9 mouse cellular contexts compared by ENCODE assay signal in genomic region chr5:139208871-139209684, GRCm38 (mm10). TPM values are rescaled to one million over a fixed set of nuclear protein-coding genes. Genes with fewer than 3 reads are reported as not detected.
DNase-seq lines count a peak whose midpoint lies in the region; ATAC-seq and TF ChIP-seq lines count a peak whose summit lies in the region.
"Had no signal": no experiment of that assay in that cellular context is flagged by ENCODE, and none has a peak within 500 bp of the region (broad histone marks: within the 10 kb centered on the region; RNA-seq: fewer than 3 reads in every experiment).

No protein-coding gene starts in this region.

- no peak overlapping the region for H3K4me3 ChIP-seq in hindbrain, postnatal 0 days (ENCODE audit: low read length)
- no peak overlapping the region for H3K4me3 ChIP-seq in hindbrain, embryonic 16.5 days (ENCODE audit: low read length)
- H3K4me3 ChIP-seq in stomach, embryonic 16.5 days (replicated peaks; ENCODE audit: low read length): no peak overlapping the region

- no peak for ATAC-seq in hindbrain, postnatal 0 days
- no peak for ATAC-seq in hindbrain, embryonic 16.5 days
- no peak for ATAC-seq in stomach, embryonic 16.5 days (ENCODE audit: insufficient read depth, low FRiP score)

- H3K9me3 ChIP-seq in hindbrain, postnatal 0 days (ENCODE audit: low read length): no peaks in the 10 kb centered on the region
- H3K9me3 ChIP-seq in hindbrain, embryonic 16.5 days (ENCODE audit: control insufficient read depth, low read length): no peaks in the 10 kb centered on the region
- H3K9me3 ChIP-seq in stomach, embryonic 16.5 days (replicated peaks; ENCODE audit: control insufficient read depth, low read length): no peaks in the 10 kb centered on the region

- no peaks in the 10 kb centered on the region for H3K4me1 ChIP-seq in hindbrain, postnatal 0 days (ENCODE audit: insufficient read depth, low read length)
- H3K4me1 ChIP-seq in hindbrain, embryonic 16.5 days (ENCODE audit: control insufficient read depth, insufficient read depth, low read depth, low read length): peaks cover 5% of the 10 kb centered on the region
- H3K4me1 ChIP-seq in stomach, embryonic 16.5 days (ENCODE audit: control insufficient read depth, insufficient read depth, low read length): peaks cover 3% of the 10 kb centered on the region; the same call in 1 of the 2 replicates

- no peak overlapping the region for H3K4me2 ChIP-seq in hindbrain, postnatal 0 days (ENCODE audit: low read depth, low read length)
- no peak overlapping the region for H3K4me2 ChIP-seq in hindbrain, embryonic 16.5 days (ENCODE audit: low read length)
- no peak overlapping the region for H3K4me2 ChIP-seq in stomach, embryonic 16.5 days (ENCODE audit: low read depth, low read length)

- no peak overlapping the region for H3K9ac ChIP-seq in hindbrain, postnatal 0 days (replicated peaks; ENCODE audit: low read length)
- H3K9ac ChIP-seq in hindbrain, embryonic 16.5 days (ENCODE audit: low read depth, low read length): no peak overlapping the region
- H3K9ac ChIP-seq in stomach, embryonic 16.5 days (ENCODE audit: low read length): no peak overlapping the region

- H3K27me3 ChIP-seq in hindbrain, postnatal 0 days (ENCODE audit: insufficient read depth, low read length): no peaks in the 10 kb centered on the region
- H3K27me3 ChIP-seq in hindbrain, embryonic 16.5 days (replicated peaks; ENCODE audit: control insufficient read depth, insufficient read depth, low read length): no peaks in the 10 kb centered on the region
- H3K27me3 ChIP-seq in stomach, embryonic 16.5 days (ENCODE audit: control insufficient read depth, insufficient read depth, low read length): no peaks in the 10 kb centered on the region

- intact Hi-C loops in left cerebral cortex, postnatal 36 days (cut with DNase I): no loop called here

- 80% methylated on average over 10 of the region's 10 CpGs for WGBS in hindbrain, postnatal 0 days
- 92% methylated on average over 10 of the region's 10 CpGs for WGBS in hindbrain, embryonic 16.5 days
- WGBS in stomach, embryonic 16.5 days: 81% methylated on average over 10 of the region's 10 CpGs

- TF ChIP-seq CTCF in hindbrain, postnatal 0 days (IDR thresholded peaks at IDR 0.05; ENCODE audit: low read depth): peak; percentile 62

- no peaks in the 10 kb centered on the region for H3K36me3 ChIP-seq in hindbrain, postnatal 0 days (ENCODE audit: insufficient read depth, low read length)
- H3K36me3 ChIP-seq in hindbrain, embryonic 16.5 days (ENCODE audit: control insufficient read depth, insufficient read depth, low read length): 0 out of 2 replicates have a peak, but pooled peaks cover 3% of the 10 kb centered on the region
- H3K36me3 ChIP-seq in stomach, embryonic 16.5 days (ENCODE audit: control insufficient read depth, insufficient read depth, low read length): peaks cover 5% of the 10 kb centered on the region

- no peak overlapping the region for H3K27ac ChIP-seq in hindbrain, postnatal 0 days
- no peak overlapping the region for H3K27ac ChIP-seq in hindbrain, embryonic 16.5 days (ENCODE audit: low read depth, low read length)
- peak overlapping the region; percentile 30; the same call in 1 of the 2 replicates for H3K27ac ChIP-seq in stomach, embryonic 16.5 days (ENCODE audit: low read length)

- no peak for DNase-seq in hindbrain, postnatal 0 days (ENCODE audit: low spot score)
- DNase-seq in thymus, postnatal 4 days: peak; percentile 29
- DNase-seq in thymus, postnatal 36 days: no peak
- DNase-seq in fat pad, adult 2 months (ENCODE audit: extremely low read depth, low read depth, low spot score): peak; percentile 79
- DNase-seq in left cerebral cortex, postnatal 36 days (ENCODE audit: low spot score in 2 of 2): no peak
- no peak for DNase-seq in layer of hippocampus, postnatal 36 days
- DNase-seq: gastrocnemius, postnatal 25 days had no signal

RNA-seq across cellular contexts. Expression of gene Sun1, which starts 8.6 kb away (rescaled TPM):
- total RNA-seq in hindbrain, postnatal 0 days (2014; rRNA removed): 52.7 and 78.5 TPM in 2 replicates
- polyA plus RNA-seq in hindbrain, postnatal 0 days (2015; fragmentation: Nextera tagmentation; extraction: Ambion mirVana): 33.9 and 36.2 TPM in 2 replicates
- 40.9 and 44.7 TPM in 2 replicates for polyA plus RNA-seq in hindbrain, embryonic 16.5 days (2015; fragmentation: Nextera tagmentation; extraction: Ambion mirVana)
- 56.2 and 58.3 TPM in 2 replicates for polyA plus RNA-seq in stomach, embryonic 16.5 days (2015; fragmentation: Nextera tagmentation; extraction: Ambion mirVana)
- total RNA-seq in left cerebral cortex, postnatal 36 days (2021): 100 to 1,000 TPM; 136 to 141 TPM
- total RNA-seq in layer of hippocampus, postnatal 36 days (2021): 10 to 100 TPM; 78.6 to 82.1 TPM

RNA-seq across cellular contexts. Expression of gene Get4, which starts 43.0 kb away (rescaled TPM):
- 49.2 and 52.7 TPM in 2 replicates for total RNA-seq in hindbrain, postnatal 0 days (2014; rRNA removed)
- 136 and 141 TPM in 2 replicates for polyA plus RNA-seq in hindbrain, postnatal 0 days (2015; fragmentation: Nextera tagmentation; extraction: Ambion mirVana)
- 124 and 125 TPM in 2 replicates for polyA plus RNA-seq in hindbrain, embryonic 16.5 days (2015; fragmentation: Nextera tagmentation; extraction: Ambion mirVana)
- polyA plus RNA-seq in stomach, embryonic 16.5 days (2015; fragmentation: Nextera tagmentation; extraction: Ambion mirVana): 136 and 142 TPM in 2 replicates
- 10 to 100 TPM; 51.5 to 52.9 TPM for total RNA-seq in left cerebral cortex, postnatal 36 days (2021)
- 10 to 100 TPM; 52.6 to 55.3 TPM for total RNA-seq in layer of hippocampus, postnatal 36 days (2021)

RNA-seq across cellular contexts. Expression of gene Dnaaf5, which starts 59.1 kb away (rescaled TPM):
- 12.8 and 16.3 TPM in 2 replicates for total RNA-seq in hindbrain, postnatal 0 days (2014; rRNA removed)
- 1.8 and 2.2 TPM in 2 replicates for polyA plus RNA-seq in hindbrain, postnatal 0 days (2015; fragmentation: Nextera tagmentation; extraction: Ambion mirVana)
- 2.6 and 5.1 TPM in 2 replicates for polyA plus RNA-seq in hindbrain, embryonic 16.5 days (2015; fragmentation: Nextera tagmentation; extraction: Ambion mirVana)
- polyA plus RNA-seq in stomach, embryonic 16.5 days (2015; fragmentation: Nextera tagmentation; extraction: Ambion mirVana): 2.6 and 3.1 TPM in 2 replicates
- total RNA-seq in left cerebral cortex, postnatal 36 days (2021): 1 to 10 TPM; 6.7 to 7.7 TPM
- 1 to 10 TPM; 8.0 to 8.4 TPM for total RNA-seq in layer of hippocampus, postnatal 36 days (2021)

RNA-seq across cellular contexts. Expression of gene Prkar1b, which starts 59.3 kb away (rescaled TPM):
- 264 and 274 TPM in 2 replicates for total RNA-seq in hindbrain, postnatal 0 days (2014; rRNA removed)
- polyA plus RNA-seq in hindbrain, postnatal 0 days (2015; fragmentation: Nextera tagmentation; extraction: Ambion mirVana): 297 and 322 TPM in 2 replicates
- 332 and 333 TPM in 2 replicates for polyA plus RNA-seq in hindbrain, embryonic 16.5 days (2015; fragmentation: Nextera tagmentation; extraction: Ambion mirVana)
- polyA plus RNA-seq in stomach, embryonic 16.5 days (2015; fragmentation: Nextera tagmentation; extraction: Ambion mirVana): 25.2 and 25.8 TPM in 2 replicates
- total RNA-seq in left cerebral cortex, postnatal 36 days (2021): 100 to 1,000 TPM; 738 to 861 TPM
- 100 to 1,000 TPM; 397 to 416 TPM for total RNA-seq in layer of hippocampus, postnatal 36 days (2021)

Comparison
In these comparisons a context has a peak if more than half of its experiments do, and no peak if none do; other contexts are left out.
1. DNase-seq: peak in thymus, postnatal 4 days (single experiment) and fat pad, adult 2 months (single experiment); none in hindbrain, postnatal 0 days (single experiment), thymus, postnatal 36 days (0 of 2), left cerebral cortex, postnatal 36 days (0 of 2) and layer of hippocampus, postnatal 36 days (0 of 2).